Mouse (Mus musculus): ENCODE results near the gene Col1a1. TPM values are rescaled to one million over a fixed set of nuclear protein-coding genes. Genes with fewer than 3 reads are reported as not detected.
A peak's percentile ranks its signal among the peaks of the same experiment; 100 is the strongest.

Col1a1 gene
- polyA plus RNA-seq (2012; rRNA removed), result 108 and 115 TPM in 2 replicates

DNA sequence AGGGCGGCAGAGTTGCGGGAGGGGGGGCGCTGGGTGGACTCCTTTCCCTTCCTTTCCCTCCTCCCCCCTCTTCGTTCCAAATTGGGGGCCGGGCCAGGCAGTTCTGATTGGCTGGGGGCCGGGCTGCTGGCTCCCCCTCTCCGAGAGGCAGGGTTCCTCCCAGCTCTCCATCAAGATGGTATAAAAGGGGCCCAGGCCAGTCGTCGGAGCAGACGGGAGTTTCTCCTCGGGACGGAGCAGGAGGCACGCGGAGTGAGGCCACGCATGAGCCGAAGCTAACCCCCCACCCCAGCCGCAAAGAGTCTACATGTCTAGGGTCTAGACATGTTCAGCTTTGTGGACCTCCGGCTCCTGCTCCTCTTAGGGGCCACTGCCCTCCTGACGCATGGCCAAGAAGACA is at the start of gene Col1a1:
Gene Col1a1 (plus strand): TSS at position 180 of the 400 bp plus-strand sequence.
- no peak for TF ChIP-seq CTCF (IDR thresholded peaks at IDR 0.05; ENCODE audit: insufficient read depth, low read length)
- TF ChIP-seq POLR2A (IDR thresholded peaks at IDR 0.05; ENCODE audit: borderline replicate concordance, extremely low read depth, low read depth, low read length), result peak; percentile 97
- H3K4me3 ChIP-seq (replicated peaks; ENCODE audit: extremely low read depth, low read depth, low read length), result peak within 1 kb of the TSS; percentile 71
- 27% methylated on average over 19 of the region's 19 CpGs for WGBS
- no peaks in the 10 kb centered on the region; the same call in 1 of the 2 replicates for H3K4me1 ChIP-seq (ENCODE audit: control insufficient read depth, insufficient read depth, low read length)
- peak; percentile 36 for DNase-seq

DNA sequence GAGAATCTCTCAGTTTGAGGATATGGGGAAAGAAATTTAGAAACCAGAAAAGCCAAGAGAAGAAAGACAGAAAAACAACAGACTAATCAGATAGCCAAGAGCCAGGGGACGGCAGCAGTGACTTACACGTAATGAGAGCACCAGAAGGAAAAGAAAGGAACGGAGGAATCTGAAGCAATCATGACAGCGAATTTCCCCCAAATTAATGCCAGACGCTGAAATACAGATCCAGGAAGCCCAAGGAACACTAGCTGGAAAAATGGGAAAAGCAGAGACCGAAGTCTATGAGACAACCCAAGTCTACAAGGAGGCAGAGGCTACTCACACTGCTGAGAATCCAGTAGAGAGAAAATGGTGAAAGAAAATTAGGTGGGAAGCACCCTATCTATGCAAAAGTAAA is 44.9 kb upstream of the Col1a1 start:
- no peak for TF ChIP-seq CTCF (IDR thresholded peaks at IDR 0.05; ENCODE audit: insufficient read depth, low read length)
- no peak for DNase-seq
- no peaks in the 10 kb centered on the region for H3K4me1 ChIP-seq (ENCODE audit: control insufficient read depth, insufficient read depth, low read length)
- no peak overlapping the region for H3K4me3 ChIP-seq (replicated peaks; ENCODE audit: extremely low read depth, low read depth, low read length)
- 76% methylated on average over 6 of the region's 6 CpGs for WGBS

DNA sequence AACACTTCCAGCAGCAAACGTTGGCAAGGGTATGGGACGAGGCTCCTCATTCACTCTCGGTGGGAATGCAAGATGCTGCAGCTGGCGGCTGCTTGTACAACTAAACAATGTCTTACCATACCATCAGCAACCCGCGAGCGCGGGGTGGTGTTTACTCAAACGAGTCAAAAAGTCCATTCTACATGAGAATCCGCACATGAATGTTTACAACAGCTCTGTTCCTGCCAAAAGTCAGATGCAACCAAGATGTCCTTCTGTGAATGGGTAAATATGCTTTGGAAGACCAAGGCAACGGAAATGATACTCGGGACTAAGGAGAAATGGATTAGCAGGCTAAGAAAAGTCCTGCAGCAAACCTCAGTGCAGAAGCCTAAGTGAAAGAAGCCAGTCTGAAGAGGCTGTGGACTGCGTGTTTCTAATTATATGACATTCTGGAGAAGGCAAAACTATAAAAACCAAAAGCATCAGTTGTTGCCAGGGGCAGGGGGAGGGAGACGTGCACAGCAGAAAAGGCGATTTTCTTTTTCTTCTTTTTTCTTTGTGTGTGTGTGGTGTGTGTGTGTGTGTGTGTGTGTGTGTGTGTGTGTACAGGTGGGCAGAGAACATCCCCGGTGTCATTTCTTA is 39.2 kb upstream of the Col1a1 start:
- no peak for DNase-seq
- no peak for TF ChIP-seq POLR2A (IDR thresholded peaks at IDR 0.05; ENCODE audit: borderline replicate concordance, extremely low read depth, low read depth, low read length)
- TF ChIP-seq CTCF (IDR thresholded peaks at IDR 0.05; ENCODE audit: insufficient read depth, low read length), result no peak
- Histone ChIP-seq H3K4me3 (replicated peaks; ENCODE audit: extremely low read depth, low read depth, low read length) (no peak overlapping the region), H3K4me1 (ENCODE audit: control insufficient read depth, insufficient read depth, low read length) (no peaks in the 10 kb centered on the region)
- 40% methylated on average over 16 of the region's 16 CpGs for WGBS

DNA sequence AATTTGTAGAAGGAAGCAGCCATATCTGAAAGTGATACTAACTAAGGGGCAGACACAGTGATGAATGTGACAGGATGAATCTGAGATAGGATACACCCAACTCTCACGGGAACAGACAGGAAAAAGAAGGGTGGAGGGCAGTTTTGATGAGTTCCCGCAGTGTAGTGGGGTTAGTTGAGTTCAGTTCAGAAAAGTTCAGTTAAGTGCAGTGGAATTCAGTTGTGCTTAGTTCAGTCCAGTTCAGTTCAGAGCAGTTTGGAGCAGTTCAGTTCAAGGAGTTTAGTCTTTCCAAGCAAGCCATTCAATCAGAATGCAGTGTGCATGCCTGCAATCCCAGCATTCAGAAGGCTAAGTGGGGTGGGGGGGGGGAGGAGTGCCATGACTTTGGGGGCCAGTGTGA is 34.8 kb upstream of the Col1a1 start:
- DNase-seq, result no peak
- TF ChIP-seq CTCF (IDR thresholded peaks at IDR 0.05; ENCODE audit: insufficient read depth, low read length) (no peak), POLR2A (IDR thresholded peaks at IDR 0.05; ENCODE audit: borderline replicate concordance, extremely low read depth, low read depth, low read length) (no peak)
- Histone ChIP-seq H3K4me1 (ENCODE audit: control insufficient read depth, insufficient read depth, low read length) (no peaks in the 10 kb centered on the region), H3K4me3 (replicated peaks; ENCODE audit: extremely low read depth, low read depth, low read length) (no peak overlapping the region)
- WGBS, result 21% methylated on average over 2 of the region's 2 CpGs

DNA sequence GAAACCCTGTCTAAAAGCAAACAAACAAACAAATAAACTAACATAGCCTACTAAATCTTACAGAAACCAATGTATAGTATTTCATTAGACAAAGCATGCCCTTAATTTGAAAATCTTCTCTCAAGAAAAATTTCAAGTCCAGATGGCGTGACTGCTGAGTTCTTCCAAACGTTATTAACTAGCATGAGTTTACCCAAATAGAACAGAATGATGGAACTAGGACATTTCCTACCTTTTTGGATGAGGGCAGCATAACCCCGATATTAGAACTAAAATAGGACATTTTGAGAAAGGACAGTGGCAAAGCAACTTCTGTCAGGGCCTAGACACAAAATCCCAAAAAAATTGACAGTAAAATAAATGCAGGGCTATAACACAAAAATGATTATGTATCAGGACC is 31.7 kb upstream of the Col1a1 start:
- TF ChIP-seq CTCF (IDR thresholded peaks at IDR 0.05; ENCODE audit: insufficient read depth, low read length) (no peak), POLR2A (IDR thresholded peaks at IDR 0.05; ENCODE audit: borderline replicate concordance, extremely low read depth, low read depth, low read length) (no peak)
- Histone ChIP-seq H3K4me3 (replicated peaks; ENCODE audit: extremely low read depth, low read depth, low read length) (no peak overlapping the region), H3K4me1 (ENCODE audit: control insufficient read depth, insufficient read depth, low read length) (no peaks in the 10 kb centered on the region)
- WGBS, result 81% methylated on average over 3 of the region's 3 CpGs
- DNase-seq, result no peak

DNA sequence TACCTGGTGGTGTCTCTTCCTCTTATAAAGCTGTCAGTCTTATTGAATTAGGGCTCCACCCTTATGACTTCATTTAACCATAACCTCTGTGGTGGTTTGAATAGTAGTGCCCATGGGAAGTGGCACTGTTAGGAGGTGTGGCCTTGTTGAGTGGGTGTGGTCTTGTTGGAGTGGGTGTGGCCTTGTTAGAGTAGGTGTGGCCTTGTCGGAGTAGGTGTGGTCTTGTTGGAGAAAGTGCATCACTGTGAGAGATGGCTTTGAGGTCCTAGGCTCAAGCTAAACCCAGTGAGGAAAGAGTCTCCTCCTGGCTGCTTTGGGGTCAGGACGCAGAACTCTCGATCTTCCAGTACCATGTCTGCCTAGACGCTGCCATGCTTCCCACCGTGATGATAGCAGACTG is 25.1 kb upstream of the Col1a1 start:
- 86% methylated on average over 5 of the region's 5 CpGs for WGBS

DNA sequence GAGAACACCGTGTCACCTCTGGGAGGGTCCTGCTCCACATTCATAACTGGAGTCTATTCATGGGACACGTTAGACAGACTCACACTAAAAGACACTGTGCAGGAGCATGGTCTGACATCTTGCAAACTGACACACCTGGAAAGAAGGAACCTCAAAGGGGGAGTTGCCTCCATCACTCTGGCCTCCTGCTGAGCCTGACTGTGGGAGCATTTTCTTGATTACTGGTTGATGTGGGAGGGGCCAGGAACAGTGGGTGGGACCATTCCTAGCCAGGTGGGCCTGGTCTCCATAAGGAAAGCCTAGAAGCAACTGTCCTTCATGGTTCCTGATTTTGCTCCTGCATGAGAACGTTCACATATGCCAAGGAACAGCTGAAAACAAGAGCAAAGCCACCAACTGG is 23.5 kb upstream of the Col1a1 start:
- DNase-seq, result no peak
- WGBS, result 66% methylated on average over 3 of the region's 3 CpGs
- H3K4me1 ChIP-seq (ENCODE audit: control insufficient read depth, insufficient read depth, low read length), result peaks cover 4% of the 10 kb centered on the region
- no peak overlapping the region for H3K4me3 ChIP-seq (replicated peaks; ENCODE audit: extremely low read depth, low read depth, low read length)
- no peak for TF ChIP-seq POLR2A (IDR thresholded peaks at IDR 0.05; ENCODE audit: borderline replicate concordance, extremely low read depth, low read depth, low read length)
- no peak for TF ChIP-seq CTCF (IDR thresholded peaks at IDR 0.05; ENCODE audit: insufficient read depth, low read length)

More for the DNA sequence above, 25.1 kb upstream of the Col1a1 start:
- TF ChIP-seq POLR2A (IDR thresholded peaks at IDR 0.05; ENCODE audit: borderline replicate concordance, extremely low read depth, low read depth, low read length) (no peak), CTCF (IDR thresholded peaks at IDR 0.05; ENCODE audit: insufficient read depth, low read length) (no peak)
- no peak for DNase-seq
- Histone ChIP-seq H3K4me1 (ENCODE audit: control insufficient read depth, insufficient read depth, low read length) (peaks cover 4% of the 10 kb centered on the region; the same call in 1 of the 2 replicates), H3K4me3 (replicated peaks; ENCODE audit: extremely low read depth, low read depth, low read length) (no peak overlapping the region)

DNA sequence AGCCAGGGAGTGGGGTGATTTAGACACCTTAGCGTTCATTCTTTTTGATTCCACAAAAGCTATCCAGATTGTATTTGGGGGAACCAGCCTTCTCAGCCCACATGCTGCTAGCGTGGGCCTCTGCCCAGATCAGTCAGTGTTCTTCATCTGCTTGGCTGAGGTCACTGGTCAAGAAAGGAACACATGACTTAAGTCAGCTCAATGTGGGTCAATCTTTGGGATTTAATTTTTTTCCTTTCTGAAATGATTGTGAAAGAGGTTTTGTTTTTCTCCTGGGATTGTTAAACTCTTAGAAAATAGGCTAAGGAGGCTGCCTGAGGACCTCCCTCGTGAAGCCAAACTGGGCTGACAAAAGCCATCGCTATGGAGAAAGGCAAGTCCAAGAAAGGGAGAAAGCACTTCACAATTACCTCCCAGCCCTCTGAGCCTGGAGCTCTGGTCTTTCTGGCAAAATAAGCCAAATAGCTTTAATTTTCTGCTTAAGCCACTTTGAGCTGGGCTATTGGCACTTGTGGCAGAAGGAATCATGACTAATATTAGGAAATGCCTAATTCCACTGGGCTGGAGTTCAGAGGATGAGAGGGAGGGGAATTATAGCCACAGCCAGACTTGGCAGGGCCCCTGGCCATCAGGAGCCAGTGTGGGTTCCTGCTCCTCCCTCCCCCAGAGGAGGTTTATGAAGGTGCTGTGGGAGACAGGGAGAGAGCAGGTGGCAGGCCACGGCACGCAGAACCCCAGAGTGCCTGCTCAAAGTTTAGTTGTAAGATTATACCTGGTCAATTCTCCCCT is 22.5 kb upstream of the Col1a1 start:
- TF ChIP-seq POLR2A (IDR thresholded peaks at IDR 0.05; ENCODE audit: borderline replicate concordance, extremely low read depth, low read depth, low read length) (no peak), CTCF (IDR thresholded peaks at IDR 0.05; ENCODE audit: insufficient read depth, low read length) (no peak)
- H3K4me1 ChIP-seq (ENCODE audit: control insufficient read depth, insufficient read depth, low read length), result peaks cover 4% of the 10 kb centered on the region
- 54% methylated on average over 6 of the region's 6 CpGs for WGBS
- peak; percentile 23 for DNase-seq
- H3K4me3 ChIP-seq (replicated peaks; ENCODE audit: extremely low read depth, low read depth, low read length), result no peak overlapping the region

DNA sequence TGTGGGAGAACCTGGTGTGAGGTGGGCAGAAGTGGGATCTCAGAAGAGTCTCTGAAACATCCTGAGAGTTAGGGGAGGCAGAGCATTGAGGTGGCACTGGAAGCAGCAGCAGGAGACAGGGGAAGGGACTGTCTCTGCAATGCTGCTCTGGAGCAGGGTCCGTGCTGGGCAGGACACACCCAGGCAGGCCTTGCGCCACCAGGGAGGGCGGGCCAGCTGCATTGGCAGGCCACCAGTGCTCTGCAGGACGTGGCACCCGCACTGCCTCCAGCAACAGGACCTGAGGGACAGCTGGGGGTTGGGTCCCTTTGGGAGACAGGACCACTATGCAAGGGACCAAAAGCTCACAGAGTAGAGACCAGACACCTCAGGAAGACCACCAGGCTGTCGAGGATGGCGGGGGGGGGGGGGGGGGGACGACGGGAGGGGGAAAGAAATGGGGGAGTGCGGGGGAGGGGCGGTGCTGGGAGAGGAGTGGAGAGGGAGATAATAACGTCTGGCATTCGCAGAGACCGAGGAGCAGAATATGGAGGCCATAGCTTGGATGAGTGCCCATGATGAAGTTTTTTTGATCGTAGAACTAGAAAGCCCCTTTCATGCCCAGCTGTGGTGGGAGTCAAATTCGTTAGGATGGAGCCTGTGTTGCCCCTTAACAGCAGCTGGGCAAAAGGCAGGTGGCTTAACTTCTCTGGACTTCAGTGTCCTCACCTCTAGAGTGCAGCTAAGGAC is 20.2 kb upstream of the Col1a1 start:
- Histone ChIP-seq H3K4me1 (ENCODE audit: control insufficient read depth, insufficient read depth, low read length) (peaks cover 4% of the 10 kb centered on the region), H3K4me3 (replicated peaks; ENCODE audit: extremely low read depth, low read depth, low read length) (no peak overlapping the region)
- TF ChIP-seq CTCF (IDR thresholded peaks at IDR 0.05; ENCODE audit: insufficient read depth, low read length) (no peak), POLR2A (IDR thresholded peaks at IDR 0.05; ENCODE audit: borderline replicate concordance, extremely low read depth, low read depth, low read length) (no peak)
- 14% methylated on average over 13 of the region's 16 CpGs for WGBS
- DNase-seq, result peak; percentile 67
